Mouse (Mus musculus): ENCODE measurements at regions not wholly inside any gene's neighbourhood (a gene's known extent, or its start where the extent isn't known, plus 50 kb on each side); places are given as distances from the start of the nearest gene placed in this dataset.

- TF ChIP-seq CTCF (IDR thresholded peaks at IDR 0.05; ENCODE audit: borderline replicate concordance, insufficient read depth, low read depth, low read length), result no peak
- TF ChIP-seq POLR2A (IDR thresholded peaks at IDR 0.05; ENCODE audit: borderline replicate concordance, insufficient read depth, low read length), result no peak
Measured at GRCm38 (mm10) chr1:52363625-52364024, 130.6 kb upstream of the Gls start.
